In genomic region chr1:91035266-91035665, GRCm38 (mm10) we compare ENCODE assay signal across 23 mouse cellular contexts.
"Had no signal": no experiment of that assay in that cellular context is flagged by ENCODE, and none has a peak within 500 bp of the region (broad histone marks: within the 10 kb centered on the region; RNA-seq: fewer than 3 reads in every experiment).

No protein-coding gene starts in this region.

- ATAC-seq: midbrain, embryonic 15.5 days had no signal

- H3K9ac ChIP-seq: limb, embryonic 13.5 days; liver, embryonic 13.5 days; lung, embryonic 15.5 days; midbrain, embryonic 12.5 days; midbrain, embryonic 15.5 days; neural tube, embryonic 12.5 days; neural tube, embryonic 15.5 days had no signal

- H3K27ac ChIP-seq: kidney, postnatal 0 days; layer of hippocampus, adult 2 months; limb, embryonic 10.5 days; limb, embryonic 13.5 days; liver, embryonic 13.5 days; lung, embryonic 15.5 days; midbrain, embryonic 12.5 days; midbrain, embryonic 15.5 days; neural tube, embryonic 12.5 days; neural tube, embryonic 15.5 days; stomach, postnatal 0 days had no signal

- H3K9me3 ChIP-seq: limb, embryonic 10.5 days; limb, embryonic 13.5 days; liver, embryonic 13.5 days; lung, embryonic 15.5 days; midbrain, embryonic 12.5 days; midbrain, embryonic 15.5 days; neural tube, embryonic 12.5 days; neural tube, embryonic 15.5 days had no signal

- H3K36me3 ChIP-seq: limb, embryonic 10.5 days; limb, embryonic 13.5 days; liver, embryonic 13.5 days; lung, embryonic 15.5 days; midbrain, embryonic 12.5 days; midbrain, embryonic 15.5 days; neural tube, embryonic 12.5 days; neural tube, embryonic 15.5 days had no signal

- H3K27me3 ChIP-seq: limb, embryonic 13.5 days; liver, embryonic 13.5 days; lung, embryonic 15.5 days; midbrain, embryonic 12.5 days; midbrain, embryonic 15.5 days; neural tube, embryonic 12.5 days; neural tube, embryonic 15.5 days had no signal

- H3K4me3 ChIP-seq: layer of hippocampus, adult 2 months; limb, embryonic 10.5 days; limb, embryonic 13.5 days; liver, embryonic 13.5 days; lung, embryonic 15.5 days; midbrain, embryonic 12.5 days; midbrain, embryonic 15.5 days; neural tube, embryonic 12.5 days; neural tube, embryonic 15.5 days had no signal

- H3K4me2 ChIP-seq: limb, embryonic 13.5 days; liver, embryonic 13.5 days; lung, embryonic 15.5 days; midbrain, embryonic 12.5 days; midbrain, embryonic 15.5 days; neural tube, embryonic 12.5 days; neural tube, embryonic 15.5 days had no signal

- DNase-seq: kidney, adult 2 months; kidney, postnatal 25 days; layer of hippocampus, adult 9-11 months; liver; liver, embryonic 13.5 days; lung, postnatal 14 days; lung, postnatal 4 days; right cerebral cortex, adult 18-20 months; right cerebral cortex, postnatal 14 days; right cerebral cortex, postnatal 4 days; thymus, adult 2 months; thymus, postnatal 14 days; thymus, postnatal 4 days had no signal
